Mouse (Mus musculus) hindlimb bud, embryonic 11.5 days (tissue): Measurements from ENCODE around the gene Gja6.

Source experiments
- DNase-seq: peaks from one replicate; pipeline ENCODE4 v3.0.0-alpha.2; 2012; ENCODE audit warnings: low read depth, low spot score; ENCODE audit errors: extremely low spot score

The Gja6 gene

GRCm38 (mm10) chrX:160906952-160907351 lies at the start of gene Gja6:
Gene Gja6 (minus strand): TSS chrX:160907052.
- DNase-seq = no peak

DNA sequence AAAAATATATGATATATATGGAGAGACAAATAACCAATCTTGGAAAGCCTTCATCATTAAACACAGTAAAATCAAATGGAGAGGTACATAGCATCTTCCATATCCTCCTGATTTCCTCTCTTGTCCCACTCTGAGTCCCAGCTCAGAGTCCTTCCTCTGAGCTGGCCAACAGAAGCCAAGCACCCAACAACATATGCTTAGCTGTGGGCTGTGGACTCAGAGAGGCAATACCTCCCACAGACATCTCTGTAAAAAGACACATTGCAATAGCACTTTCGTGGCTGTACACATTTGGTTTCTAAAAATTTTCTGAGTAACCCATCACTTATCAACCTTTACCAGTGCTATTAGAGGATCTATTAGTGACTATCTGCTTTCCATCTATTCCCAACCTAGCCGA lies 42.7 kb upstream of the Gja6 start:
- no peak for DNase-seq

DNA sequence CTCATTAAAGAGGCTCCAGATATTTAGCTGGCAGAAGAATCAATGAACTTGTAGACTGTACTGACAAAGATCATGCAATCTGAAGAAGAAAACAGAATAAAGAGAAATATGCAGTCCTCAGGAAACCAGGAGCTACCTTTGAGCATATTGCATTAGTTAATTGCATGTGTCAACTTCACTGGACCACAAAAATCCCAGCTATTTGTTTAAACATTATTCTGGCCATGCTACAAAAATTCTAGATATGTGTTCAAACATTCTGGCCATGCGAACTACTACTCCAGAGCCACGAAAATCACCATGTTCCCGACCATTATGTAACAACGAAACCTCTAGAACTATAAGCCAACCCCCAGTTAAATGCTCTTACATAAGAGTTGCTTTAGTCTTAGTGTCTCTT lies 37.9 kb upstream of the Gja6 start:
- no peak for DNase-seq

GRCm38 (mm10) chrX:160935541-160935940 lies 28.7 kb upstream of the Gja6 start:
- DNase-seq = no peak

DNA sequence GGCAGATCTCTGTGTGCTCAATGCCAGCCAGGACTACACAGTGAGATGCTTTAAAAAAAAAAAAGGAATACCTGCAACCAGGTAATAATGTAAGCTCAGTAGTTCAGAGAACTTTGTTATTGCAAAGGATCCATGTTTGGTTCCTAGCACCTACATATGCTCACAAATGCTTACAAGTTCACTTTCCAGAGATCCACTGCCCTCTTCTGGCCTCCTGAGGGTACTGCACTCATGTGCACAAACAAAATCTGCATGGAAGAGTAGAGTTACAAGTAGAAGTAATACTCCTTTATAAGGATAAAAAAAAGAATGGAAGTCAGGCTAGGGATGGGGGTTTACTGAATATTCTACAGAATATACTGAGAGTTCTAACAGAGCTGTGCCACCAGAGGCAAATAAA lies 23.8 kb upstream of the Gja6 start:
- DNase-seq = no peak

GRCm38 (mm10) chrX:160928870-160929269 lies 22.0 kb upstream of the Gja6 start:
- DNase-seq = no peak

- no peak for DNase-seq
These were observed 12.3 kb upstream of the Gja6 start for GRCm38 (mm10) chrX:160919022-160919637.

GRCm38 (mm10) chrX:160906477-160906876 lies 375 bp downstream of the Gja6 start:
- DNase-seq = no peak

- no peak for DNase-seq
These were observed 939 bp downstream of the Gja6 start for GRCm38 (mm10) chrX:160905913-160906312.

DNA sequence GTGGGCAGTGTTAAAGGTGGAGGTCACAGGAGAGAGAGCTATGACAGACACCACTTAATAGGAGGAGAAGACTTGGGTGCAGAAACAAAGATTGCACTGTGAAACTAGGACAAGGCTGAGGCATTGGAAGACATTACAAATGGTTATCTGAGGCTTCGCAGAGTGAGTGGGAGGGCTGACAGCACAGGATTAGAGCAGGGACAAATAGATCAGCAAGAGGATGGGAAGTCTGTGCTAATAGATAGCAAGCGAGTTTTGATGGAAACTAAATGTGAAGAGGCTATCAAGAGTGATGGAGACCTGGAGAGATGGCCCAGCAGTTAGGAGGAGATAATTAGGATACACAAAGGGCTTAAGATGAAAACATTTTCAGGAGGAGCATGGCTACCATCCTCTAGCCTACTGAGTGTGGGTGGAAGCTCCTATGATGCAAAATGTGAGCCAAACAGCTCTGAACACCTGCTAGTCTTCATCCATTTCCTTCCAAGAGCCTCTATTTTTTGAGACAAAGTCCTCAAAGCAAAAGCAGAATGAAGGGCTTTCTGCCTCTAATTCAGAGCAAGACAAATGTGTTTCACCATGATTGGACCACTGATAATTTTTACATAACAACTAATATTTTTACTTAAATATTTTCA lies 1.7 kb downstream of the Gja6 start:
- DNase-seq = no peak

DNA sequence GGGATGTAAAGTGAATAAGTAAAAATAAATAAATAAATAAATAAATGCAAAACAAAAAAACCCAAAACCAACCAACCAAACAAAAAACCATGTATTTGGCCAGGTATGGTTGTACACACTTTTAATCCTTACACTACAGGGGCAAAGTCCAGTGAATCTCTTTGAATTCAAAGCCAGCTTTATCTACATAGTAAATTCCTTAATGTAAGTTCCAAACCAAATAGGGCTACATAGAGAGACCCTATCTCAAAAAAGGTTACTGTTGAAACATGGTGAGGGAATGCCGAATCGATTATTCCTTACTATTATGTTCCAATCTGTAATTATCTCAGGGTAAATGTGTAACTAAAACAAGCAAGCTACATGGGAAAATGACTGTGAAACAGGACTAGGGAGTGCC lies 5.7 kb downstream of the Gja6 start:
- DNase-seq = no peak

DNA sequence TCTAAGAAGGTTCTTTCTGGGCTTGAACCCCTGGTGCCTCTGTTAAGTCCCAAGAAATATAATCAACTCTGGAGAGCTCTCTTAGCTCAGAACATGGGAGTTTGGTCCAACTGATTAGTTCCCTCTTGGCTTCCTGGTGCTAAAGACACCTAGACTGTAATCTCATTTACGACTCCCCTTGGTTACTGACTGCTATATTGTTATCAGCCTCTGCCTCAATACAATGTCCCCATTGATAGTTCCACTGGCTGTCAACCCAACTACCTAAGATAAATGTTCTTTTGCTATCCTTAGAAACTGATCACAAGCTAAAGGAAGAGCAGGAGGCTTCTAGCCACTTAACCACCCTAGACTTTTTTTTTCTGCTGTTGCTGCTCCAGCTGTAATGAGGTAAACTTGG lies 14.8 kb downstream of the Gja6 start:
- no peak for DNase-seq

- no peak for DNase-seq
These were observed 20.6 kb downstream of the Gja6 start for GRCm38 (mm10) chrX:160886301-160886700.

DNA sequence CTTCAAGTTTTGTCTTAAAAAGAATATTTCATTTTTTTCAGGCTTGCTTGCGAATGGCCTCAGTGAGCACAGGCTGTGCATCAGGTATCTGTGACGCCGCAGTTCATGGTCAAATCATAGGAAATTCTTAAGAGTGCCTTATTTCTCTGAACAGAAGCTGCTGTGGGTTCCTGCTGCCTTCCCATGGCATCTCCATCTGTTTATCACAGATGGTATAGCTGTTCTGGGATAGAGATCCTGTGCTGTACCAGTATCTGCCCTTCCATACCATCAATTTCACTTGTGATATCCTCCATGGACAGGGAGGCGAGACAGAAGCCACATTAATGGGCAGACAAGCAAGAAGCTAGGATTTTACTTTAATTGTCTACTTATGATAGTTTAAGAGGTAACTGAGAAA lies 40.3 kb downstream of the Gja6 start:
- DNase-seq = no peak

DNA sequence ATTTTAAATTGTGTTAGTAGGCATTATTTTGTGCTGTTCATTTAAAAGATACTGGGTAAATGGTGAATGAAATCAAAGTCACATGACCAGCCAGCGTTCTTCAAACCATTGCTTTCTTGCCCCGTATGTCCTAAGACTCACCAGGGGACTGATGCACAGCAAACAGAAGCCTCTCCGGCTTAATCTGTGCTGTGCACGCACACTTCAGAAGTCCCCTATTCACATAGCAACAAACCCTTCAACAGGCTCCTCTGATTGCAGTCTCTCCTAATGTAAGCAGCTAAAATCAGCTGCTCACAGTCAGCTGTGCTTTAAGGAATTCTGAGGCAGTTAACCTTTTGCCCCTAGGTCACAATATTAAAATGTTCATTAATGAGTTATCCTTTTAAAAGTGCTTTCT lies 41.8 kb downstream of the Gja6 start:
- DNase-seq = no peak

DNA sequence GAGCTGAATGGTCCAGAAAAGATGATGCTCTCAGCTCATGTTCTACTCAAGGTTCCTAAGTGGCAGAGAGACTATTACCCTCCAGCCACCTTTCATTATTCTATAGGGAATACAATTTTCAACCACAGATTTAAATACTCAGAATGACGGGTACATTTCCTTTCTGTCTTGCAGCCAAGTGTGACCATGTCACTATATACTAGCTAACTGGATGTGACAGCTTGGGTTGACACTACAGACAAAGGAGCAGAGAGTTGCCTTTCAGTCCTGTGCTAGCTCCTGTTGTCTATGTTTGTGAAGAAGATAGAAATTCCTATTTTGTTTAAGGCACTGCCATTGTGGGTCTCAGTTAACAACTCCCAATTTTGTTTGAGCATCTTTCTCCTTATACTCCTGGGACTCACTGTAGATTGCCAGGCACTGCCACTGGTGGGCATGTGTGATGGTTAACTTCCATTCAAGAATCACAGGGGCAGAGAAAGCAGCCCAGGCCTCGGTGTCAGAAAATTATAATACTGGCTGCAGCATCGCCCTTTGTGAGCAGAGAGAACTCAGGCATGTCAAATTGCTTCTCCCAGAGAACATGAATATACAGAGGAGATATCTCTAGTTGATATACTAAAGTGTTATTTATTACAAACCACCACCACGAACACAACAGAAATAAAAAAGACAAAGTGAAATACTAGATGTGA lies 43.0 kb downstream of the Gja6 start:
- DNase-seq = no peak
